Mouse (Mus musculus) cerebellum, adult 18-20 months (tissue): ENCODE measurements around the gene Tmem44.

Source experiments
- DNase-seq, 2 experiments: peaks; one replicate each; pipeline ENCODE4 v3.0.0; 2021

Gene Tmem44

DNA sequence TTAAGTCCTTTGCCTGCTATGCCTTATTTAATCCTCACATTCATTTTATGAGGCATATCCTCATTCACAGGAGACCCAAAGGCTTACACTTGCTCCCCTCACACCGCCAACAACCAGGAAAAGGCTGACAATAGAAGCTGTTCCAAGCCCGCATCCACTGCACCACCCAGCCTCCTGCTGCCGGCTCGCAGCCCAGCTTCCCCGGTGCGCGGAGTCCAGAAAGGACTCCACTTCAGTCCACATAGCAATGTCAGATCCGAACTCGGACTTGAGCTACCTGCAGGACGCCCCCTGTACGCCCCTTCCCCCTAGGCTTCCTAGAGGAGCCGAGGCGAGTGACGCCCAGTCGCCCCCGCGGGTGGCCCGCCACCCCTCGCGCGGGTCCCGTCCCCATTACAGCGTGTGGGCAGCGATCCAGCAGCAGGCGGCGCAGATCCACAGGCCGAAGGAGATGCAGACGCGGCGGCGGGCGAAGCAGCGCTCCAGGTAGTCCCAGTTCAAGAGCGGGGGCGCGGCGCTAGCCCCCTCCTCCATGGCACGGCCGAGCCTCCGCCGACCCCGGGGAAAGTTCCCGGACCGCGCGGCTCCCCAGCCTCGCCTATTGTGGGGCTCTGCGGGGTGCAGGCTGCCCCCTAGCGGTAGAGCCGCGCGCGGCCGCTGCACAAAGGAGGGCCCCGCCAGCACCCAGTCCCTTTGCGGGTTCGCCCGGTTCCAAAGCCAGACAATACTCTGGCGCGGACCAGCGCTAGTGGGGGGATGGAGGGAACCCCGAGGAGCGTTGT, 485 bp downstream of the Tmem44 start:
- peak; percentile 64 to 84 for DNase-seq

- no peak for DNase-seq
Measured at GRCm38 (mm10) chr16:30549516-30549915, 1.1 kb downstream of the Tmem44 start.

GRCm38 (mm10) chr16:30548291-30548690, 2.4 kb downstream of the Tmem44 start:
- DNase-seq: no peak

DNA sequence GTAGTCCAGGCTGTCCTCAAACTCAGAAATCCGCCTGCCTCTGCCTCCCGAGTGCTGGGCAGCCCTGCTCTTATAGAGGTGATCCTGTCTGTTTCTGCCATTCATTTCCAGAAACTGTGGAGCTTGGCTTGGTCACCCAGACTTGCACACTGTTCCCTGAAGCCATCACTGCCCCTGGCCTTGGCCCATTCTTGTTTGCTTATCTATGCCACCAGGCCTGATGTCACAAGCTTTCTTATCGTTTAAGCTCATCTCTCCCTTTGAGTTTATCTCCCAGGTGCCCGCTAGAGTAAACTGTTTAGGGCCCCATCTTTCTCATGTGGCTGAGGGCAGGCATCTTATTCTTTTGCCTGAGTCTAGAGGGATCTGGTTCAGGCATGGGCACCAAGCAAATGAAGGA, 5.9 kb downstream of the Tmem44 start:
- DNase-seq: no peak

DNA sequence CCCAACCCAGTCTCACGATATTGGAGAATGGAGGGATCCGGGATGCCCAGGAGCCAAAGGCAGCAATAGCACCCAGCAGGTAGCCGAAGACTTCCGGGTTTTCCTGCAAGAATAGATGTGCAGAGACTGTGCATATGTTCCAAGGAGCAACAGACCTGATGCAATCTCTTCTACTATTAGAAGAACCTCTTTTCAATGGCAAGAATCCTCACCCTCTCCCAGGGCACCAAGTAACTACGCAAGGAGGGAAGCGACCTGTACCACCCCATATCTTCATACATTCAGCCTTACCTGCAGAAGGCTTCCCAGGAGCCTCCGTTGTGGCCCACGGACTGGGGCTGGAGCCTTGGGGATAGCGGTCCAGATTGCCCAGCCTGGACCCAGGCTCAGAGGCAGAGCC, 7.3 kb downstream of the Tmem44 start:
- DNase-seq: no peak

GRCm38 (mm10) chr16:30542826-30543225, 7.8 kb downstream of the Tmem44 start:
- no peak for DNase-seq

DNA sequence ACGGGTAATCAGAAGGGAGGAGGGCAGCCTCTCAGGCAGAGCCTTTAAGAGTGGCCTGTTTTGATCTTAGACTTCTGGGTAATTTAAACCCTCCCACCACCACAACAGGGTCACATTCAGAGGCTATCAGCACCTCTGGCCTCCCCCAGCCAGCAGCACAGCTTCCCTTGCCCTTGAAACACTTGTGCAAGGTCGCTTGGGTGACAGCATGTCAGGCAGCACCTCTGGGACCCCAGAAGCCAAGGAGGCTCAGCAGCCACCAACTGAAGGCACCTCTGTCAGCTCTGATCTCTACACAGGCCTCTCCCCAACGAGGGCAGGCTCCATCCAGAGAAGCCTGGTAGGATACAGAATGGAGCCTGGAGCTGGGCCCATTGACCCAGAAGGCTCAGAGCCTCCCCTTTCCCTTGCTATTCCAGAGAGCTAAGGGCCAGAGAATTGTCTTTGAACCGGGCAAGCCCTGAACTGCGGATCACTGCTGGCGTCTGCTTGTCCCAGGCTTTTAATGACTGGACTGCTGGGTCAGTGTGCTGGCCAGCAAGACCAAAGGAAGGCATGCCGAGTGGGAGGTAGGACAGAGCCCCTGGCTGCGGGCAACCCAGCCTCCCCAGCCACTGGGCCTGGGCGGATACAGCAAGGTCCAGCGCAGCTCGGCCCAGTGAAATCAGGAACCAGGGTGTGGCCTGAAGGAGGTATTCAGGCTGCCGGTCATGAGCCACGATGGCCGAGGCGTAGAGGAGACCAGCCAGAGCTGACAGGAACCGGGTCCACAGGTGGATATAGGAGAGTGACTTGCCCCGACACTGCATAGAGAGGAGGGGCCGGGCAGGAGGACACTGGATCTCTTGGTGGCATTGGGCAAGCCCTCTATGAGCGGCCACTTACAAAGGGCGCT, 10.3 kb downstream of the Tmem44 start:
- no peak for DNase-seq

DNA sequence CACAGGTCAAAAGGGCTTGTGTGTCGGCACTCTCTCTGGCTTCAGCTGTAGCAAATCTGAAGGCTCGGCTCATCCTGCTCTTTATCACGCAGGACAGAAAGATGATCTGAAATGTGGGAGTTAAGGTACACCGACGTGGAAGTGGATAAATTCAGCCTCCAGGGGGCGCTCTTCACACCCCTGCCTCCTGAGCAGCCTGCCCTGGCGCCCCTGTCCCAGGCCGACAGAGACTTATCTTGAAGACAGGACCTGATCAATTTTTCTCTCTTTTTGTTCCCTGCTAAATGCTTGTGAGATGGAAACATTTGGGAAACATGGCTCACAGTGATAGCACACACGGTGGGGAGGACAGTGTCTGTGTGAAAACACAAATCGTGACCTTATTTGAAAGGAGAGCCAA, 11.2 kb downstream of the Tmem44 start:
- peak; percentile 25 to 42 for DNase-seq

DNA sequence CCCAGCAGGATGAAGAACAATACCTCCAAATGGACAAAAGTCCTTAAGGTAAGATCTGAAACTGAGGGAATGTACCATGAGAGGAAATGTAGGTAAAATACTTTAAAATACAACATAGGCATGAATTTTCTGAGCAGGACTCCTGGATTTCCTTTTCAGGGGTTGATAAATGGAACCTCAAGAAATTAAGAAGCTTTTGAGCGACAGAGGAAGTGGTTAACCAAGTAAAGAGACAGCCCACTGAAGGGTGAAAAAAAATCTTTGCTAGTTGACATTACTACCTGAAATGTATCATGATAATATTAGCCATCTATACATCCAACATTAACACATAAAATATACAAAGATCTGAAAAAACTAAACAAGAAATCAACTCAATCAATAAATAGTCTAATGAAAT, 15.6 kb downstream of the Tmem44 start:
- no peak for DNase-seq

DNA sequence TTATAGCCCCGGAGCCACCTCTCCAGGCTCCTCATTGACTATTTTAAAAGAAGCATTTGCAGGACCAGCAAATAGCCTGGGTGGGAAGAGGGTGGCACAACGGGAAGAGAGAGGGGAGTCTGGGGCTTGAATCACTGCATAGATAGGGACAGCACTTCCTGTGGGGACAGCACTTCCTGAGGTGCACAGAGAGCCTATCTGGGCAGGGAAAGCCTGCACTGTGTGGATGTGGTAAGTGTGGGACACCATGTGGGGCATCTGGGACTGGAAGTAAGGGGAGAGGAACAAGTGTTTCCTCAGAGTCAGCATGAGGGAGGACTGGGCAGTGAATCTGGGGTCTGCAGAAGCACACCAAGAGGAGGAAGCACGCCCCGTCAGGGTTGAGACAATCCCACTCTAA, 17.1 kb downstream of the Tmem44 start:
- DNase-seq: no peak

DNA sequence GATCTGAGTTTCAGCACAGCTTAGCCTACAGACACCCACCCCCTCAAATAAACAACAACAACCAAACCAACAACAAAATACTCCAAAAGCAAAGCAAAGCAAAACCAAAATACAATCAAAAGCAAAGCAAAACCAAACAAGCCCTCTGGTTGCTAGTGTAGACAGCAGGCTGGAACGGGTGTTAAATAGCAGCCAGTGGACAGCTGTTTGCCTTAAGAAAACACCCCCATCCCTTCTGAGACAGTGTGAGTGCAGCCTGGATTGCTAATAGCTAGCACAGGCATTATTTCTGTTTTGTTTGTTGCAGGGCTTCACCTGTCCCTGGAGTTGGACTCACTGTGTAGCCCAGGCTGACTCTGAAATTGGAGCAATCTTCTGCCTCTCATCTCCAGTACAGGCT, 17.7 kb downstream of the Tmem44 start:
- no peak for DNase-seq

- DNase-seq: peak in 1 of 2 experiments; percentile 29
Measured at GRCm38 (mm10) chr16:30531761-30532406, 18.8 kb downstream of the Tmem44 start.

- peak in 1 of 2 experiments; percentile 32 for DNase-seq
Measured at GRCm38 (mm10) chr16:30530815-30531214, 19.8 kb downstream of the Tmem44 start.

- no peak for DNase-seq
Measured at GRCm38 (mm10) chr16:30528386-30528785, 22.3 kb downstream of the Tmem44 start.

- no peak for DNase-seq
Measured at GRCm38 (mm10) chr16:30527889-30528288, 22.8 kb downstream of the Tmem44 start.

DNA sequence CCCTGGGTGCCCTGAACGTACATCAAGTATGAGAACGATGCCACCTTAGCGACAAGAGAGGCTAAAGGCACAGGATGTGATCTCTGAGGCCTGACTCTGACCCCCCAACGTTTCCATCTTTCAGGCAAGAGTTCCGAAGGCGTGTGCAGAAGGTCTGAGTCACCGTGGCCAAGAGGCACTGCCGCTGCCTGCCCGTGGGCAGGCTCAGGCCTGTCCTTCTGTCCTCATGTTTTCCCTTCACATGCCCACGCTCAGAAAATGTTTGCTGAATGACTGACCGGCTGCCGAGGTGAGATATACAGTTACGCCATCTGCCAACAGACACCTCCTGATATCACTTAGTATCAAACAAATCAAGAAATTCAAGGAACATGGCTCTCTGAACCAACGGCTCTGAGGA, 24.9 kb downstream of the Tmem44 start:
- DNase-seq: no peak

- DNase-seq: no peak
Measured at GRCm38 (mm10) chr16:30524481-30524880, 26.2 kb downstream of the Tmem44 start.

DNA sequence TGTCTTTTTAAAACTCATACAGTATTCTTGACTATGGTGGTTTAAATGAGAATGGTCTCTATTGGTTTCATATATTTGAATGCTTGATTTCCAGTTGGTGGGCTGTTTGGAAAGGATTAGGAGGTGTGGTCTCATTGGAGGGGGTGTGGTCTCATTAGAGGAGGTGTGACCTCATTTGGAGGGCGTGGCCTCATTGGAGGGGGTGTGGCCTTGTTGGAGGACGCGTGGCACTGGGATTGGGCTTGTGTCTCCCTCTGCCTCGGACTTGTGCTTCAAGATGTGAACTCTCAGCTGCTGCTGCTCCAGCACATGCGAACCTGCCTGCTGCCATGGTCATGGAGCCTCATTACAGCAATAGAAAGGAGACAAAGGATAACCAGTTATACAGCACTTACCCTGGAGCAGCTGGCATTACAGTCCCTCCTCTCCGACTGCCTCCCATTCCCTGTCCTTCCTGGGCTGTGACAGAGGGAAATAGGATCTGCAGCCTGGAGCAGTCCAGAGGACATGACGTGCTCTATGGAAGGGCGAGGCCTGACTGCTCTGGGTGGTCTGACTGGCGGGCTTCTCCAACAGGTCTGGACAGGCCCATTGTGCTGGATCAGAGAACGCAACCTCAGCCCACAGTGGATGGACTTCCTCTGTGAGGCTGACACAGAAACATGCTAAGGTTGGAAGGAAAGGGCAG, 28.2 kb downstream of the Tmem44 start:
- DNase-seq: no peak

DNA sequence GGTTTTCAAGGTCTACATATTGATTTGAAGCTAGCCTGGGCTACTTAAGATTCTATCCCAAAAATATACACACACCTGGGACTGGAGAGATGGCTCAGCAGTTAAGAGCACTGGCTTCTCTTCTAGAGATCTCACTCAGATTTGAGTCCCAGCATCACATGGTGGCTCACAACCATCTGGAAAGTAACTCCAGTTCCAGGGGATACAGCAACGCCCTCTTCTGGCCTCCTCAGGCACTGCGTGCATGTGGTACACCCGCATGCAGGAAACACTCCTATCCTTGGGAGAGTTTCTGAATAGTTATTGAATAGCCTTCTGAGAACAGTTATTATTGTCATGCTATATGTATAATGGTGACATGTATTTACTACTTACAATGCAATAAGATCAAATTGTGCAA, 29.5 kb downstream of the Tmem44 start:
- no peak for DNase-seq

DNA sequence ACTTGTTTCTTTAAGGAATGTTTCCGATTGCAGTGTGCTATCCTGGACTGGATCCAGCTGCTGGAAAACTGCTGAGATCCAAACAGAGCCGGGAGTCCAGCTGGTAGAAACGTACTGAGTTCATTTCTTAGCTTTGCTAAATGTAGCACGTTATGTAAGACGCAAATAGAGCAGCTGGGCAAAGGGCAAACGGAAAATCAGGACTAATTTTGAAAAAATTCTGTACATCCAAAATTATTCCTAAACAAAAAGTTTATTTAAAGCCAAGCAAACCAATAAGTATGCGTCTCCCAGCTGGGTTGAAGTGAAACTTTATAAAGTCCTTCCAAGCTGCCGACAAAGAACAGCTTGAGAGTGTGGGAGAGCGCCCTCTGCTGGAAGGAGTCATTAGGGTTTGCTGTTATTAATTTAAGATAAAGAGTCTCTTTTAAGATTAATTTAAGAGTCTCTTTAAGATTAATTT, 30.2 kb downstream of the Tmem44 start:
- peak; percentile 66 to 80 for DNase-seq

- no peak for DNase-seq
Measured at GRCm38 (mm10) chr16:30518635-30519034, 32.0 kb downstream of the Tmem44 start.

- no peak for DNase-seq
Measured at GRCm38 (mm10) chr16:30517666-30518283, 32.9 kb downstream of the Tmem44 start.
